Mouse (Mus musculus): ENCODE data around the gene Pgpep1. TPM values are rescaled to one million over a fixed set of nuclear protein-coding genes. Genes with fewer than 3 reads are reported as not detected.

The Pgpep1 gene
- total and polyA plus RNA-seq, 3 experiments = 3.3 to 16.6 (median 9.4) TPM

- peak; percentile 66 for DNase-seq (ENCODE audit: low spot score)
- no peak for ATAC-seq (ENCODE audit: extremely low read depth, insufficient number of reproducible peaks, low FRiP score, poor library complexity, severe bottlenecking)
- peak overlapping the region; percentile 76 for H3K4me3 ChIP-seq (ENCODE audit: low read depth, low read length)
- H3K36me3 ChIP-seq (replicated peaks) = peaks cover 38% of the 10 kb centered on the region
- H3K27me3 ChIP-seq (ENCODE audit: insufficient read depth, low read length) = peaks cover 26% of the 10 kb centered on the region; the same call in 1 of the 2 replicates
- H3K9me3 ChIP-seq (replicated peaks) = 0 out of 2 replicates have a peak, but pooled peaks cover 2% of the 10 kb centered on the region
- TF ChIP-seq CTCF (IDR thresholded peaks at IDR 0.05; ENCODE audit: low read depth, low read length) = no peak
- TF ChIP-seq POLR2AphosphoS5 (IDR thresholded peaks at IDR 0.05; ENCODE audit: insufficient replicate concordance, low read depth, low read length) = no peak
- no peak for TF ChIP-seq TAL1 (conservative IDR thresholded peaks at IDR 0.05; ENCODE audit: low read depth, low read length)
- no peak for TF ChIP-seq GATA2 (IDR thresholded peaks at IDR 0.05; ENCODE audit: borderline replicate concordance, low read depth, low read length)
- no peak for TF ChIP-seq GATA1 (IDR thresholded peaks at IDR 0.05; ENCODE audit: borderline replicate concordance, low read length)
- peaks cover 70% of the 10 kb centered on the region for H3K4me1 ChIP-seq (ENCODE audit: insufficient read depth, low read depth, low read length)
These were observed 52.1 kb downstream of the Pgpep1 start for GRCm38 (mm10) chr8:70607898-70608748.

- peaks cover 44% of the 10 kb centered on the region for H3K36me3 ChIP-seq (replicated peaks)
- peaks cover 69% of the 10 kb centered on the region for H3K4me1 ChIP-seq (ENCODE audit: insufficient read depth, low read depth, low read length)
- TF ChIP-seq CTCF (IDR thresholded peaks at IDR 0.05; ENCODE audit: low read depth, low read length) (no peak), POLR2AphosphoS5 (IDR thresholded peaks at IDR 0.05; ENCODE audit: insufficient replicate concordance, low read depth, low read length) (no peak), GATA1 (IDR thresholded peaks at IDR 0.05; ENCODE audit: borderline replicate concordance, low read length) (no peak), GATA2 (IDR thresholded peaks at IDR 0.05; ENCODE audit: borderline replicate concordance, low read depth, low read length) (no peak), TAL1 (conservative IDR thresholded peaks at IDR 0.05; ENCODE audit: low read depth, low read length) (no peak)
- no peak for DNase-seq (ENCODE audit: low spot score)
- H3K9me3 ChIP-seq (replicated peaks) = 0 out of 2 replicates have a peak, but pooled peaks cover 2% of the 10 kb centered on the region
- ATAC-seq (ENCODE audit: extremely low read depth, insufficient number of reproducible peaks, low FRiP score, poor library complexity, severe bottlenecking) = no peak
- peaks cover 26% of the 10 kb centered on the region; the same call in 1 of the 2 replicates for H3K27me3 ChIP-seq (ENCODE audit: insufficient read depth, low read length)
- H3K4me3 ChIP-seq (ENCODE audit: low read depth, low read length) = peak overlapping the region; percentile 76
These were observed 52.6 kb downstream of the Pgpep1 start for GRCm38 (mm10) chr8:70607603-70607897.

GRCm38 (mm10) chr8:70606780-70607602 lies 53.2 kb downstream of the Pgpep1 start:
- Histone ChIP-seq H3K4me3 (ENCODE audit: low read depth, low read length) (peak overlapping the region; percentile 76), H3K9me3 (replicated peaks) (peaks cover 6% of the 10 kb centered on the region), H3K27me3 (ENCODE audit: insufficient read depth, low read length) (peaks cover 29% of the 10 kb centered on the region; the same call in 1 of the 2 replicates), H3K36me3 (replicated peaks) (peaks cover 50% of the 10 kb centered on the region), H3K4me1 (ENCODE audit: insufficient read depth, low read depth, low read length) (peaks cover 70% of the 10 kb centered on the region)
- ATAC-seq (ENCODE audit: extremely low read depth, insufficient number of reproducible peaks, low FRiP score, poor library complexity, severe bottlenecking) (no peak), DNase-seq (ENCODE audit: low spot score) (no peak)
- no peak for TF ChIP-seq TAL1 (conservative IDR thresholded peaks at IDR 0.05; ENCODE audit: low read depth, low read length)
- no peak for TF ChIP-seq CTCF (IDR thresholded peaks at IDR 0.05; ENCODE audit: low read depth, low read length)
- TF ChIP-seq GATA2 (IDR thresholded peaks at IDR 0.05; ENCODE audit: borderline replicate concordance, low read depth, low read length) = no peak
- no peak for TF ChIP-seq GATA1 (IDR thresholded peaks at IDR 0.05; ENCODE audit: borderline replicate concordance, low read length)
- no peak for TF ChIP-seq POLR2AphosphoS5 (IDR thresholded peaks at IDR 0.05; ENCODE audit: insufficient replicate concordance, low read depth, low read length)

GRCm38 (mm10) chr8:70605871-70606779 lies 54.1 kb downstream of the Pgpep1 start:
- no peak overlapping the region for H3K4me3 ChIP-seq (ENCODE audit: low read depth, low read length)
- no peak for ATAC-seq (ENCODE audit: extremely low read depth, insufficient number of reproducible peaks, low FRiP score, poor library complexity, severe bottlenecking)
- H3K9me3 ChIP-seq (replicated peaks) = peaks cover 6% of the 10 kb centered on the region
- H3K4me1 ChIP-seq (ENCODE audit: insufficient read depth, low read depth, low read length) = peaks cover 66% of the 10 kb centered on the region
- H3K36me3 ChIP-seq (replicated peaks) = peaks cover 57% of the 10 kb centered on the region
- TF ChIP-seq CTCF (IDR thresholded peaks at IDR 0.05; ENCODE audit: low read depth, low read length) (no peak), GATA1 (IDR thresholded peaks at IDR 0.05; ENCODE audit: borderline replicate concordance, low read length) (no peak), TAL1 (conservative IDR thresholded peaks at IDR 0.05; ENCODE audit: low read depth, low read length) (no peak), GATA2 (IDR thresholded peaks at IDR 0.05; ENCODE audit: borderline replicate concordance, low read depth, low read length) (no peak), POLR2AphosphoS5 (IDR thresholded peaks at IDR 0.05; ENCODE audit: insufficient replicate concordance, low read depth, low read length) (no peak)
- no peak for DNase-seq (ENCODE audit: low spot score)
- H3K27me3 ChIP-seq (ENCODE audit: insufficient read depth, low read length) = peaks cover 29% of the 10 kb centered on the region; the same call in 1 of the 2 replicates

- peaks cover 29% of the 10 kb centered on the region; the same call in 1 of the 2 replicates for H3K27me3 ChIP-seq (ENCODE audit: insufficient read depth, low read length)
- H3K9me3 ChIP-seq (replicated peaks) = peaks cover 6% of the 10 kb centered on the region
- no peak overlapping the region for H3K4me3 ChIP-seq (ENCODE audit: low read depth, low read length)
- ATAC-seq (ENCODE audit: extremely low read depth, insufficient number of reproducible peaks, low FRiP score, poor library complexity, severe bottlenecking) = no peak
- H3K4me1 ChIP-seq (ENCODE audit: insufficient read depth, low read depth, low read length) = peaks cover 60% of the 10 kb centered on the region
- H3K36me3 ChIP-seq (replicated peaks) = peaks cover 73% of the 10 kb centered on the region
- no peak for DNase-seq (ENCODE audit: low spot score)
- TF ChIP-seq GATA2 (IDR thresholded peaks at IDR 0.05; ENCODE audit: borderline replicate concordance, low read depth, low read length) (no peak), TAL1 (conservative IDR thresholded peaks at IDR 0.05; ENCODE audit: low read depth, low read length) (no peak), CTCF (IDR thresholded peaks at IDR 0.05; ENCODE audit: low read depth, low read length) (no peak), GATA1 (IDR thresholded peaks at IDR 0.05; ENCODE audit: borderline replicate concordance, low read length) (no peak), POLR2AphosphoS5 (IDR thresholded peaks at IDR 0.05; ENCODE audit: insufficient replicate concordance, low read depth, low read length) (no peak)
These were observed 55.6 kb downstream of the Pgpep1 start for GRCm38 (mm10) chr8:70604558-70604957.

Data from G1E (cell line).